Mouse (Mus musculus): ENCODE measurements around the gene Fabp3. TPM values are rescaled to one million over a fixed set of nuclear protein-coding genes. Genes with fewer than 3 reads are reported as not detected.

Fabp3 gene
- not detected for total RNA-seq (2023)

GRCm38 (mm10) chr4:130308231-130309081 lies at the start of gene Fabp3, which contains the start of gene Gm10570:
Gene Fabp3, plus strand, starts transcription at chr4:130308595.
Gene Gm10570, minus strand, starts transcription at chr4:130308674.

GRCm38 (mm10) chr4:130279105-130279504 lies 29.3 kb upstream of the Fabp3 start, which contains the start of gene Serinc2:
Gene Serinc2, minus strand, starts transcription at chr4:130279205.

GRCm38 (mm10) chr4:130359486-130360237 lies 51.3 kb downstream of the Fabp3 start, which contains the start of the genes Zcchc17 and Snrnp40:
Gene Zcchc17, minus strand, starts transcription at chr4:130359943.
Gene Snrnp40, plus strand, starts transcription at chr4:130360132.

Other genes with a start within 250 kb of the Fabp3 start
- 27.2 TPM for gene Pef1, start 206.0 kb upstream of the Fabp3 start, total RNA-seq (2023)
- not detected for gene Hcrtr1, start 169.2 kb upstream of the Fabp3 start, total RNA-seq (2023)
- 0.98 TPM for gene Tinagl1, start 133.5 kb upstream of the Fabp3 start, total RNA-seq (2023)
- not detected for gene Gm853, start 86.2 kb upstream of the Fabp3 start, total RNA-seq (2023)
- not detected for gene Serinc2, start 29.4 kb upstream of the Fabp3 start, total RNA-seq (2023)
- gene Gm10570, start 79 bp downstream of the Fabp3 start, total RNA-seq (2023), result not detected
- 29.0 TPM for gene Zcchc17, start 51.3 kb downstream of the Fabp3 start, total RNA-seq (2023)
- gene Snrnp40, start 51.5 kb downstream of the Fabp3 start, total RNA-seq (2023), result 68.7 TPM